Mouse (Mus musculus): ENCODE data around the gene Olfr617. TPM values are rescaled to one million over a fixed set of nuclear protein-coding genes. Genes with fewer than 3 reads are reported as not detected.

The Olfr617 gene
- polyA plus RNA-seq (2014; fragmentation: Illumina TruSeq; extraction: RNeasy Lipid Tissue Mini Kit (QIAGEN cat#74804); ENCODE audit: low read depth, low replicate concordance): not detected

DNA sequence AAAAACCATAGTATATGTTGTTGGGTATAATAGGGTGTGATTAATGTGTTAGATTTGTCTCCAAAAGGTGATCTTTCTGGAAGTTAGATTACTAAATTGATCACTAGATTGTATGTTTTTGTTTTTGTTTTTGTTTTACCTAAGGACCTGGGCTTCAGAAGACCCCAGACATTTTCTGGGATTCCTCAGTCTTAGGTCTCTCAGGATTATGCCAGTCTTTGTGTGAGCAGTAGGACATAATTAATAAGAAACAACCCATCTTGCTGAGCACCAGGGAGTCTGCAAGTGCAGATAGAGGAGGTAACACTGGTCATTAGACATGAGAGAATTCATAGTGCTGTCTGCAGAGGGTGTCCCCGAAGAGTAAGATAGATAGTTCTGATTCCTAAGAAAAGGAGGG is at the start of gene Olfr617:
Olfr617 (plus strand) TSS at position 301 of the 400 bp plus-strand sequence.

DNA sequence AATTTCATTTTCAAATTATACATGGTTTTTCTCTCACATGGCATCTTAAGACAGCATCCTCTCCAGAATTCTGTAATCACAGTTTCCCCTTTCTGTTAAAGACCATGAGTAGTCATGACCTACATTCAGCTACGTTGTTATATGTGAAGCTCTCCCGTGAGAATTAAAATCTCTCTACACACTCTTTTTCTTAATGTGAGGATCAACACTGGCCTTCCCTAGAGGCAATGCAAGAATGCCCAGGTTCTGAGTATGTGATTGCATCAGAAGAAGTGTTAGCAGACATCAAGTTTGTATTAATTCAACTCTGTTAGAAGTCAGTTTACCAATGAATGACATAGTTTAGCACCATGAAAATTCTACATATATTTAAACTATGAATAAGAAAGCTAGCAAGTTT is 30.2 kb upstream of the Olfr617 start, which contains the start of gene Olfr612:
Olfr612 (minus strand) TSS at position 101 of the 400 bp plus-strand sequence.

DNA sequence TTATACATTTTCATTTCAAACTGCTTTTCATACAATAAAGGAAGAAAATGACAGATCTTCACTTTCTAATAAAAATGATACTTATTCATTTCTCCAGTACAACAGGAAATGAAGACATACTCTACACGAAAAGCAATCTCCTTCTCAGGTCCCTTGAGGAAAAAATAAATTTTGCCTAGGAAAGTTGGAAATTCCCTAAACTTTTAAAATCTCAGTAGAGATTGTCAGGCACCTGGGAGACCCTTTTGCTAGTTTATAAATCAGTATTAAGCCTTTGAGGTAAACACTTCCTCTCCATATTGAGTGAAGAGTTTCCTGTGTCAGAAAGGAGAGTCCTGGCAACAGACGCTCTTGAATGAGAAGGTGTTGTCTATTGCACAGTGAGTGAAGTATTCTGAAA is 25.1 kb upstream of the Olfr617 start, which contains the start of gene Olfr613:
Olfr613 (plus strand) TSS at position 301 of the 400 bp plus-strand sequence.

DNA sequence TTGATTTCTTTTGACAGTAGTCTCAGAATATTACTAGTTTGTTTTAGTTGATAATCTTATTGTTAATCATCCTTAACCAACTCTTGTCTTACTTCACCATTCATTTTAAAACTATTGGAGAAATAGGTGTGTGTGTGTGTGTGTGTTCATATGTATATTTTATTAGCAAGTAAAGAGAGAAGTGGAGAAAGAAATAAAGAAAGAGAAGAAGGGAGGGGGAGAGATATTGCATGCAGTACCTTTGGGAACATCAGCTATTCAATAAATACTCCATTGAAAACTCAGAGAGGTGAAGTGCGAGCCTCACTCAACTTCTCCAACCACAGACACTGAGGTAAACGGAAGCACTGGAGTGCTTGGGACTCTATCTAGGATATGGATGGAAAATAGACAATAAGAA is 17.1 kb upstream of the Olfr617 start, which contains the start of gene Olfr615:
Olfr615 (plus strand) TSS at position 301 of the 400 bp plus-strand sequence.

GRCm38 (mm10) chr7:103569043-103569442 is 3.8 kb upstream of the Olfr617 start, which contains the start of gene Olfr616:
Gene Olfr616 (minus strand): TSS chr7:103569143.

DNA sequence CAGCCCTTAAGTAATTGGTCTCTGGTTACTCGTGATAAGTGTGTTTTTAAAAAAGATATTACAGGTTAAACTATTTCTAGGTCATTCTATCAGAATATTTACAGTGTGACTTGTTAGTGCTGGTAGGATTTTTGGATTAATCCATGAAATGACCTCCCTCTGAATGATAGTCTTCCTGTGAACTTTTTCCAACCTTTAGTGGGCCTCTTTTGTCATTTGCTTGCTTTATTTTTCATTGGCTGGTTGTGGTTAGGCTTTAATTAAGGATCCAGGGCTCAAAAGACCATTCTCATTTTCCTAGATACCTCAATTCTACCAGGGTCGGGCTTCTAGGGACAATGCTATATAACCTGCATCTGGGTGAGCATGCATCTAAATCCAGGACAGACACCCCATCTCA is 16.9 kb downstream of the Olfr617 start, which contains the start of gene Olfr618:
Olfr618 (plus strand) TSS at position 301 of the 400 bp plus-strand sequence.

DNA sequence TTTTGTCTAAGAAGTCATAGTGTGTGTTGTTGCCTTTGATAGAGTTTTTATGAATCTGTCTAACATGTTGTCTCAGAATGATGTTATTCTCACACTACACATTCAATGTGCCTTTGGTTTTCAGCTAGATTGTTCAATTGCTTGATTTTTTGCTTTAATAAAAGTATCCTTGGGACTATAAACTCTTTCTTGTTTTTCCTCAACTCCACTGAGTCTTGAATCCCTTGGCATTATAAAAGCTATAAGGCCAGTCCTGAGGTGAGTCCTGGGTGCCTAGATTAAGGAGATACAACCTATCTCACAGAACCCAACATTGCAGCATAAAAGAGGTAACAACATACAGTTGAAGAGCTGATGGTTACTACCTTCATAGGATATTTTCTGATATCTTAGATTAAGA is 27.4 kb downstream of the Olfr617 start, which contains the start of gene Olfr619:
Olfr619 (plus strand) TSS at position 301 of the 400 bp plus-strand sequence.

GRCm38 (mm10) chr7:103612434-103612833 is 39.6 kb downstream of the Olfr617 start, which contains the start of gene Olfr620:
Gene Olfr620 (minus strand): TSS chr7:103612534.

Other genes with a start within 250 kb of the Olfr617 start
- not detected for gene Olfr598, start 249.5 kb upstream of the Olfr617 start, polyA plus RNA-seq (2014; fragmentation: Illumina TruSeq; extraction: RNeasy Lipid Tissue Mini Kit (QIAGEN cat#74804); ENCODE audit: low read depth, low replicate concordance)
- not detected for gene Olfr599, start 237.1 kb upstream of the Olfr617 start, polyA plus RNA-seq (2014; fragmentation: Illumina TruSeq; extraction: RNeasy Lipid Tissue Mini Kit (QIAGEN cat#74804); ENCODE audit: low read depth, low replicate concordance)
- gene Olfr600, start 223.4 kb upstream of the Olfr617 start, polyA plus RNA-seq (2014; fragmentation: Illumina TruSeq; extraction: RNeasy Lipid Tissue Mini Kit (QIAGEN cat#74804); ENCODE audit: low read depth, low replicate concordance): not detected
- not detected for gene Olfr601, start 210.4 kb upstream of the Olfr617 start, polyA plus RNA-seq (2014; fragmentation: Illumina TruSeq; extraction: RNeasy Lipid Tissue Mini Kit (QIAGEN cat#74804); ENCODE audit: low read depth, low replicate concordance)
- not detected for gene Olfr603, start 186.9 kb upstream of the Olfr617 start, polyA plus RNA-seq (2014; fragmentation: Illumina TruSeq; extraction: RNeasy Lipid Tissue Mini Kit (QIAGEN cat#74804); ENCODE audit: low read depth, low replicate concordance)
- not detected for gene Usp17lc, start 158.0 kb upstream of the Olfr617 start, polyA plus RNA-seq (2014; fragmentation: Illumina TruSeq; extraction: RNeasy Lipid Tissue Mini Kit (QIAGEN cat#74804); ENCODE audit: low read depth, low replicate concordance)
- not detected for gene Olfr605, start 127.6 kb upstream of the Olfr617 start, polyA plus RNA-seq (2014; fragmentation: Illumina TruSeq; extraction: RNeasy Lipid Tissue Mini Kit (QIAGEN cat#74804); ENCODE audit: low read depth, low replicate concordance)
- gene Olfr606, start 124.0 kb upstream of the Olfr617 start, polyA plus RNA-seq (2014; fragmentation: Illumina TruSeq; extraction: RNeasy Lipid Tissue Mini Kit (QIAGEN cat#74804); ENCODE audit: low read depth, low replicate concordance): not detected
- not detected for gene Olfr607, start 108.9 kb upstream of the Olfr617 start, polyA plus RNA-seq (2014; fragmentation: Illumina TruSeq; extraction: RNeasy Lipid Tissue Mini Kit (QIAGEN cat#74804); ENCODE audit: low read depth, low replicate concordance)
- gene Olfr608, start 103.2 kb upstream of the Olfr617 start, polyA plus RNA-seq (2014; fragmentation: Illumina TruSeq; extraction: RNeasy Lipid Tissue Mini Kit (QIAGEN cat#74804); ENCODE audit: low read depth, low replicate concordance): not detected
- gene Olfr609, start 75.0 kb upstream of the Olfr617 start, polyA plus RNA-seq (2014; fragmentation: Illumina TruSeq; extraction: RNeasy Lipid Tissue Mini Kit (QIAGEN cat#74804); ENCODE audit: low read depth, low replicate concordance): not detected
- not detected for gene Olfr610, start 60.9 kb upstream of the Olfr617 start, polyA plus RNA-seq (2014; fragmentation: Illumina TruSeq; extraction: RNeasy Lipid Tissue Mini Kit (QIAGEN cat#74804); ENCODE audit: low read depth, low replicate concordance)
- gene Olfr611, start 52.2 kb upstream of the Olfr617 start, polyA plus RNA-seq (2014; fragmentation: Illumina TruSeq; extraction: RNeasy Lipid Tissue Mini Kit (QIAGEN cat#74804); ENCODE audit: low read depth, low replicate concordance): not detected
- not detected for gene Olfr612, start 30.3 kb upstream of the Olfr617 start, polyA plus RNA-seq (2014; fragmentation: Illumina TruSeq; extraction: RNeasy Lipid Tissue Mini Kit (QIAGEN cat#74804); ENCODE audit: low read depth, low replicate concordance)
- gene Olfr613, start 25.0 kb upstream of the Olfr617 start, polyA plus RNA-seq (2014; fragmentation: Illumina TruSeq; extraction: RNeasy Lipid Tissue Mini Kit (QIAGEN cat#74804); ENCODE audit: low read depth, low replicate concordance): not detected
- not detected for gene Olfr615, start 17.0 kb upstream of the Olfr617 start, polyA plus RNA-seq (2014; fragmentation: Illumina TruSeq; extraction: RNeasy Lipid Tissue Mini Kit (QIAGEN cat#74804); ENCODE audit: low read depth, low replicate concordance)
- not detected for gene Olfr616, start 3.9 kb upstream of the Olfr617 start, polyA plus RNA-seq (2014; fragmentation: Illumina TruSeq; extraction: RNeasy Lipid Tissue Mini Kit (QIAGEN cat#74804); ENCODE audit: low read depth, low replicate concordance)
- gene Olfr618, start 17.0 kb downstream of the Olfr617 start, polyA plus RNA-seq (2014; fragmentation: Illumina TruSeq; extraction: RNeasy Lipid Tissue Mini Kit (QIAGEN cat#74804); ENCODE audit: low read depth, low replicate concordance): not detected
- not detected for gene Olfr619, start 27.5 kb downstream of the Olfr617 start, polyA plus RNA-seq (2014; fragmentation: Illumina TruSeq; extraction: RNeasy Lipid Tissue Mini Kit (QIAGEN cat#74804); ENCODE audit: low read depth, low replicate concordance)
- not detected for gene Olfr620, start 39.5 kb downstream of the Olfr617 start, polyA plus RNA-seq (2014; fragmentation: Illumina TruSeq; extraction: RNeasy Lipid Tissue Mini Kit (QIAGEN cat#74804); ENCODE audit: low read depth, low replicate concordance)
- gene Olfr622, start 69.6 kb downstream of the Olfr617 start, polyA plus RNA-seq (2014; fragmentation: Illumina TruSeq; extraction: RNeasy Lipid Tissue Mini Kit (QIAGEN cat#74804); ENCODE audit: low read depth, low replicate concordance): not detected
- not detected for gene Olfr623, start 90.6 kb downstream of the Olfr617 start, polyA plus RNA-seq (2014; fragmentation: Illumina TruSeq; extraction: RNeasy Lipid Tissue Mini Kit (QIAGEN cat#74804); ENCODE audit: low read depth, low replicate concordance)
- gene Olfr624, start 98.1 kb downstream of the Olfr617 start, polyA plus RNA-seq (2014; fragmentation: Illumina TruSeq; extraction: RNeasy Lipid Tissue Mini Kit (QIAGEN cat#74804); ENCODE audit: low read depth, low replicate concordance): 0.12 TPM
- gene Olfr625-ps1, start 109.7 kb downstream of the Olfr617 start, polyA plus RNA-seq (2014; fragmentation: Illumina TruSeq; extraction: RNeasy Lipid Tissue Mini Kit (QIAGEN cat#74804); ENCODE audit: low read depth, low replicate concordance): not detected
- gene Olfr243, start 141.6 kb downstream of the Olfr617 start, polyA plus RNA-seq (2014; fragmentation: Illumina TruSeq; extraction: RNeasy Lipid Tissue Mini Kit (QIAGEN cat#74804); ENCODE audit: low read depth, low replicate concordance): not detected
- gene Olfr628, start 157.3 kb downstream of the Olfr617 start, polyA plus RNA-seq (2014; fragmentation: Illumina TruSeq; extraction: RNeasy Lipid Tissue Mini Kit (QIAGEN cat#74804); ENCODE audit: low read depth, low replicate concordance): not detected
- gene Olfr629, start 171.9 kb downstream of the Olfr617 start, polyA plus RNA-seq (2014; fragmentation: Illumina TruSeq; extraction: RNeasy Lipid Tissue Mini Kit (QIAGEN cat#74804); ENCODE audit: low read depth, low replicate concordance): not detected
- gene Olfr630, start 184.3 kb downstream of the Olfr617 start, polyA plus RNA-seq (2014; fragmentation: Illumina TruSeq; extraction: RNeasy Lipid Tissue Mini Kit (QIAGEN cat#74804); ENCODE audit: low read depth, low replicate concordance): not detected
- not detected for gene Olfr69, start 198.5 kb downstream of the Olfr617 start, polyA plus RNA-seq (2014; fragmentation: Illumina TruSeq; extraction: RNeasy Lipid Tissue Mini Kit (QIAGEN cat#74804); ENCODE audit: low read depth, low replicate concordance)
- not detected for gene Olfr68, start 206.6 kb downstream of the Olfr617 start, polyA plus RNA-seq (2014; fragmentation: Illumina TruSeq; extraction: RNeasy Lipid Tissue Mini Kit (QIAGEN cat#74804); ENCODE audit: low read depth, low replicate concordance)
- gene Olfr67, start 218.8 kb downstream of the Olfr617 start, polyA plus RNA-seq (2014; fragmentation: Illumina TruSeq; extraction: RNeasy Lipid Tissue Mini Kit (QIAGEN cat#74804); ENCODE audit: low read depth, low replicate concordance): not detected
- gene Hbb-bt, start 240.9 kb downstream of the Olfr617 start, polyA plus RNA-seq (2014; fragmentation: Illumina TruSeq; extraction: RNeasy Lipid Tissue Mini Kit (QIAGEN cat#74804); ENCODE audit: low read depth, low replicate concordance): 7.8 TPM

All from adrenal gland, adult 10 weeks (tissue).